Mouse (Mus musculus): Measurements from ENCODE around the gene Il21r.

The Il21r gene

DNA sequence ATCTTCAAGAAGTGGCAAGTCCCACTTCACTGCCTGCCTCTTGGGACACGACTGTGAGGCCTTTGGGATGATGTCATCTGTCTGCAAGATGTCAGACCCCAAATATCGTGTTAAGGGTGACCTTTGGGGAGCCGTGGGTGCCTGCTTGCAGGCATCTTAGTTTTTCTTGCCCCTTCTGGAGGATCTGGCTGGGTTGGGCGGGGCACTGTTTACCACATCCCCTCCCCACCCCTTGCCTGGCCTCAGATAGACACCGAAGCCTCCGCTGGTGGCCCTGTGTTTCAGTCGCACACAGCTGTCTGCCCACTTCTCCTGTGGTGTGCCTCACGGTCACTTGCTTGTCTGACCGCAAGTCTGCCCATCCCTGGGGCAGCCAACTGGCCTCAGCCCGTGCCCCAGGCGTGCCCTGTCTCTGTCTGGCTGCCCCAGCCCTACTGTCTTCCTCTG is at the start of gene Il21r:
Gene Il21r, plus strand, starts transcription at position 245 of the 447 bp plus-strand sequence.
- no peak for DNase-seq

DNA sequence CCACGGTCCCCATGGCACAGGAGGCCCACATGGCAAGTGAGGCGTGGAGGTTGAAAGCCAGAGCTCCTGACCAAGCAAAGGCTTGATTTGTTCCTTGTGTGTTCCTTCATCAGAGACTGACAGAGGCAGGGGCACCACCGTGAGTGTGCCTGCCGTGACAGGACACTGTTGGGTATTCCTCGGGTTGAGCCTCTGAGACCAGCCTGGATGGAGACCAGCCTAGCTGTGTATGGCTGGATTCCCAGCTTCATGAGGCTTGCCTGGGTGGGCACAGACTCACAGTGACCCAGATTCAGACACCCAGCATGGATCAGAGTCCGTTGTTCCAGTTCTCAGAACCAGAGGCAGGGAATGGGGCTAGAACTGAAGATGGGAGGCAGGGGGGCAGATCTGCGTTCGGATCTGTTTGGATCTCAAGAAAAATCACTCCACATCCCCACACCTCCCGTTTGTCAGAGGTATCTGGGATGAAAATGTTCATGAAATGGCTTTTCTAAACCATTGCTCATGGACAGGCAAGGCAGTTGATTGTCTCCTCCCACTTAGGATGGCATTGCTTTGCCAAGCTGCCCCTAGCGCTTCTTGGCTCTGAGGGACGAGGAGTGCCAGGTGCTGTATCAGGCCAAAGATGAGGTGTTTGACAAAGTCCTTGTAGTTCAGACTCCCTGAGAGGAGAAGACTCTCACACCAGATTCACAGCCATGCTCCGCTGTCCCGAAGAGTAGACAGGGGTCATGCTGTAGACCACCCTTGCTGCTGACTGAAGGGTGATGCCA is 49.4 kb upstream of the Il21r start:
- no peak for DNase-seq

DNA sequence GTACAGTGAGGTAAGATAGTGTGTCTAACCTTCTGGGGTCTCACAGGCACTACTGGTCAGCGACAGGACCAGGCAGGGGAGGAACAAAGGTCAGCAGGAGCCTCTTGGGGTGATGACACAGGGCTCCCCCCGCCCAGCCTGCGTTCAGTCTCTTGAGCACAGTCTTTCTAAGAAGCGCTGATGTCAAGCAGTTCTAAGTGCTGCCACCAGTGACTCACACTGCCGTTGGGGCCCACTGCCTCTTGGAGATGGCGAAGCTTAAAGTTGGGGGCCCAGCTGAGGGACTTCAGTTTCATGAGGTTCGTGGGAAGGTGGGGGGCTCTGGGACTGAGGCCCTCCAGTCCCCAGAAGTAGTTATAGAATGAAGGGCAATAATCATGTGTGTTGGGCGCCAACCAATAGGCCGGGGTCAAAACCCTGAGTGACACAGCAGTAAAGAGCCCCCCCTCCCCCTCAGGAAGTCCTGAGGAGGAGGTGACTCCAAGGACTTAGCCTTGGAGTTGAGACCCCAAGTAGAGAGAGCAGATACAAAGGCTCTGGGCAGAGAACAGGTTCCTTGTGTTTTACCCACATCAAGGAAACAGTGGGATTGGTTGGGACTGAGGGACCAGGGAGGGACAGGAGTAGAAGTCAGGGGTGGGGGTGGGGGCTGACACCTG is 48.6 kb upstream of the Il21r start:
- no peak for DNase-seq

DNA sequence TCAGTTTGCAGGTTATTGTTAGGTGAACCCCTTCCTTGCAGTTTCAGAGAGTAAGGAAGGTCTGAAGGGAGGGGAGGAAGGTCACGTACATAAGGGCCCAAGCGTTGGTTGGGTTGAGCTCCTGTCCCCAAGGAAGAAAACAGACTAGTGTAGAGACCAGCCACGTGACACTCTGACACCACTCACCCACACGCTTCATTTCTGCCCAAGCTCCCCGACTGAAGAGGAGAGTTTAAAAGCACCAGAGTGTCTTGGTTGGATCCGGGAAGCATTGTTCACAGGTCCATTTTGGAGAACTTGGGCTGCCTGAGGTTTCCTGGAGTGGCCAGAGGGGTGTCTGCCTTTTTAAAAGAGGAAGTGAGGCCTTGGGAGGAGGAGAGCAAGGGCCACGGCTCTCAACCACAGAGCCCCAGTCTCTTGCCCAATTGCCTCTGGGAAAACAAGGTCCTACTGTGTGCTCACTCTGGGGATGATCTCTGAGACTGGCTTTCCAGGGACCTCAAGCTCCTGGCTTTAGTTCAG is 47.8 kb upstream of the Il21r start:
- DNase-seq: no peak

DNA sequence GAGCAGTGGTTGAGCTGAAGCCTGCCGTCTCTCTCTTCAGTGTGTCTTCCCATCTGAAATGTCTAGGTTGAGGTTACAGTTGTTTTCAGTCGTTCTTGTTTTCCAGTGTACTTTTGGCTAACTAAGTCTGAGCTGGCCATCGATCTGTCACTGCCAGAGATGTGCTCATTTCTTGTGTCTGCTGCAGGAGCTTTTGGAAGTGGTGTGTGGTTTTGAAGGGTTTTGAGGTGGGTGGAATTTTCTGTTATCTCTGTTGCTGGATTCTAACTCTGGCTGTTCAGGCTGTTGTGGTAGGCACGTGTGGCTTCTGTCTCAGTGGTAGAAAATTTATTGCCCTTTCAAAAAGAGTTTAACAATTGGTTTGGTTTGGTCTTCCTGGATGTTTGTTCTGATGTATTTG is 47.1 kb upstream of the Il21r start:
- no peak for DNase-seq

DNA sequence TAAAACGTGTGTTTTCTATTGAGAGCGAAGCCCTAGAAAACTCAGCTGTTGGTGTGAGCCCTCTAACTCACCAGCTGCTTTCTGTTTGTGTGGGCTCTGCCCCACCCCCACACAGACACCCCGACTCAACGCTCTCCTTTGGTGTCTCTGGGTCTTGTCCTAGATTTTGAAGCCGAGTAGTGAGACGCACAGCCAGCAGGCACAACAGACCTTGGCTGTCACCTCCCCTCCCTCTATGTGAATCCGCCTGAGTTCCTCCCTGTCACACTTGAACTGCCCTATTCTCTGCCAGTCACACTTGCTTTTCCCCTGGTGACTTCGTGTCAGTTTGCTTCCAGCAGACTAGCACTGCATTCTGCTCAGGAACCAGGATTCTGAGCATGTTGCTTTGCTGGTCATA is 46.4 kb upstream of the Il21r start:
- DNase-seq: no peak

DNA sequence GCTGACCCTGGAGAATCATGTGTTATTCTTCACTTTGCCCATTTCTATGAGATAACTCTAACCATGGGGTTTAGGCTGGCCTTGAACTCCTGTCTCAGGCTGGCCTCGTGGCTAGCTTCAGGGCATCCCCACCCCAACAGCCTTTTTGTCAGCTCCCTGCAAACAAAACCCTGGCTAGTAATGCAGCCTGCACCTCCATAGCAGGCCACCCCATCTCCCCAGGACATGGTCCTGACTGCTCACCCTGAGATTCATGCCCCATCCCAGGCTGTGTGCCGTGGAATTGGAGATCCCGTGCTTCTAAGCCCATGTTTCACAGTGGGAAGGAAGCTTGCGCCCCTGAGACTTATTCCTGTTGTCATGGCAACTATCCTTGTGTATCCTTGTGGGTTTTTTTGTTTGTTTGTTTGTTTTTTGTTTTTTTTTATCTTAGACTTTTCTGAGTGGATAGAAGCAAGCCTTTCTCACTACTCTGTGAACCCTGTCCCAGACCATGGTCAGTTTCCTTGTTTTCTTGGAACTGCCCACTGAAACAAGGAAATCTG is 44.8 kb upstream of the Il21r start:
- no peak for DNase-seq

DNA sequence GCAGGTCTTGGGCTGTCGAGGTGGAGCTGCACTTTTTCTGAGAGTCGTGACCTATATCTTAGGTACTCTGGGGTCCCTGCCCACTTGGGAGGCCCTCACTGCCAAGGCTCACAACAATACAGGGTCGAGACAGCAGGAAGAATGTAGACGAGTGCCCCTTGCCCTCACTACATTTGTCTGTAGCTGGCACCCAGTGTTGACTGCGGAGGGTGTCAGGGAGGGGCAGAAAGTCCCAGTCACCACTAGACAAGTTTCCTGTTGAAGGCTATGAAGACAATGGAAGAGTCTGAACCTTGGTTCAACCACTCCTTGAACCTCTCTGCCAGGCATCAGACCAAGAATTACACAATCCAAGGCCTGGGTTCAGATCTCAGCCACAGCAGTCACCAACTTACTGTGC is 44.2 kb upstream of the Il21r start:
- DNase-seq: no peak

DNA sequence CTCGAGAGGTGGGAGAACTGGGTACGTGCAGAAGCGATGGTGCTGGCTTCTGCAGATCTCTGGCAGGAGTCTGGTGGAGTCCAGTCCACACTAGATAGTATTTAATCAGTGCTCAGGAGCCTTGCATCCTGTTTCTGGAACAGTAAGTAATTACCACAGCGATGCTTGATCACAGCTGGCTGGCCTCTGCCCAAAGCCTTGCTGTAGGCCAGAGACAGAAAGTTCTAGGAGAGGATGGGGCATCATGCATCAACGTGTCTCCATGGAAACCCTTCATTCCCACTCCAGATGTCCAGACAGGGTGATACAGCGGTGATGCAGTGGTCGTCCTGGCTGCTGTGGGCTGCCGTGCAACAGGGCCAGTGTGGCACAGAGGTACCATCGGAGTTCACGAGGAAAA is 43.7 kb upstream of the Il21r start:
- DNase-seq: no peak

DNA sequence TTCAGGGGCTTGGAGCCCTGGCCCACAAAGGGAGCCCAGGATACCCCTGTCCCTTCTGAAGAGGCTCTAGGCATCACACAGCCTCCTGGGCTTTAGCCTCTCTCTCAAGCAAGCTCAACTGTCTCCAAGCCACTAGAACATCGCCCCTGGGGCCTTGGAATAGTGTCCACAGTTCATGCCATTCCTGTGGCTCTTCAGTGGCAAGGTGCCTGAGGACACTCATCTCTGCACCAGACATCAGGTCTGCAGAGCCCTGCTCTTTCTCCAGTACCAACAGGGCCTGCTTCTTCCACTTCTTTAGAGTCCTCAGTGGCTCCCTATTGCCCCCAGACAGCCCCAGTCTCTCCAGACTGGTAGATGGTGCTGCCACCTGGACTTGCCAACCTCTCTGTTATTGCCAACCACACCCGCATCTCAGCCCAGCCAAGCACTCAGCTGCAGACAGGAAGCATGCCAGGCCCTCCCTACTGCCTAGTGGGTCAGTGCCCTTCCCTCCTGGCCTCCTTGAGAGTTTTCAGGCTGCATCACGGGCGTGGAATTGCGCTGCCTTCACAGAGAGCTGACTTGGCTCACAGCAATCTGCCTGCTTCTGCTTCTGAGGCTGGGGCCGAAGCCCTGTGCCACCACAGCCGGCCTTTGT is 43.0 kb upstream of the Il21r start:
- DNase-seq: no peak

DNA sequence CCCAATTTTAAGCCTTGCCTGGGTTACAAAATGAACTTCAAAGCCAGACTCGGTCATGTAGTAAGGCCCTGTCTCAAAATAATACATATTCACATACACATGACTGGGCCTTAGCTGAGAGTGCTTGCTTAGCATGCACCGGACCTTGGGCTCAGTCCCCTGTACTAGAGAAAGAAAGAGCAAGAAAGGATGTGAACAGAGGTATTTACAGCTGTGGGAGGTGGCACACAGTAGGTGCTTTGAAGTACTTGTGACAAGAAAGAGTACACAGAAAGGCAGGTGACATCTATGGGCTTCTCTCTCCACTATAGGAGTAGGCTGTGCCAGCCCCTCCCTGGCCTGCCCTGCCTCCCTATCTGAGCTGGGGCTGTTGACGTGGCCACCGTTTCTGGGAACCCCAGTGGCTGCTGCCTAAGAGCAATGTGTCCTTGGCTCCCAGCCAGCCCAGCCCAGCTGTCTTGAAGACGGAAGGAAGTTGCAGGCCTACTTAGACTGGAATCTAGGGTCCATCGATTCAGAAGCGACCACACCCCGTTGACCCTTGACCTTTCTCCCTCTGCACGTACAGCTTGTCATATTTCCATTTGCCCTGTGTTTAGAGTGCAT is 42.0 kb upstream of the Il21r start:
- DNase-seq: no peak

DNA sequence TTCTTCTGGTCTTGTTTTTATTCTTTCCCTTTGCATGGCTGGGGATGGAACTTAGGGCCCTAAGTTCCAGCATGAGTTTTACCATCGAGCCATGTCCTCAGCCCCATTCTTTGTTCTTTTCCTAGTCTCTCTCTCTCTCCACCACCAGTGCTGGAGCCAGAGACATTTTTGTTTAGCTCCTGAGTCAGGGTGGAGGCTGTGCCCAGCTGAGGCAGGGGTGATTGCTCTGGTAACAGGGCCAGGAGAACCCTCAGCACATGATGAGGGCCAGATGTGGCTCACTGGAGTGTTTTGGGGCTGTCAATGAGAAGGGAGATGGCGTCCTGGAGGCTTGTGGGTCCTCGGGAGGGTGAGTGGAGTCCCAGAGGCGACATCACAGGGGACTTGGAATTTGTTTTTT is 40.8 kb upstream of the Il21r start:
- DNase-seq: no peak

DNA sequence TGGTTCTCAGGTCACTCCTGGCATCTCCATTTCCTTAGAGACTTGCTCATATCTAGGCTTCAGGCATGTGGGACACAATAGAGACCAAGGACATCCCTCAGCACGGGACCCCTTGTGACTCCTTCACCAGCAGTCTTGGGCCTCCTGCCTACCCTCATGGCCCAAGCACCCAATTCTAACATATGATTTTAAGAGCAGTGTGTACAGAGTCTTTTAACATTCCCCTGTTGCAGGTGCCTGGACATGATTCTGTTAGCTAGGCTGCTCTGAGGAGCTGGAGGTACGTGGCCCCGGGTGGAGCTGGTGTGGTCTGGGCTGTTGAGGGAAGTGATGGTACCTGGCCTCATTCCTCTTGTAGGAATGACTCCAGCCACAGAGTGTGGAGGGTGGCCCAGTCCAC is 40.1 kb upstream of the Il21r start:
- DNase-seq: no peak

DNA sequence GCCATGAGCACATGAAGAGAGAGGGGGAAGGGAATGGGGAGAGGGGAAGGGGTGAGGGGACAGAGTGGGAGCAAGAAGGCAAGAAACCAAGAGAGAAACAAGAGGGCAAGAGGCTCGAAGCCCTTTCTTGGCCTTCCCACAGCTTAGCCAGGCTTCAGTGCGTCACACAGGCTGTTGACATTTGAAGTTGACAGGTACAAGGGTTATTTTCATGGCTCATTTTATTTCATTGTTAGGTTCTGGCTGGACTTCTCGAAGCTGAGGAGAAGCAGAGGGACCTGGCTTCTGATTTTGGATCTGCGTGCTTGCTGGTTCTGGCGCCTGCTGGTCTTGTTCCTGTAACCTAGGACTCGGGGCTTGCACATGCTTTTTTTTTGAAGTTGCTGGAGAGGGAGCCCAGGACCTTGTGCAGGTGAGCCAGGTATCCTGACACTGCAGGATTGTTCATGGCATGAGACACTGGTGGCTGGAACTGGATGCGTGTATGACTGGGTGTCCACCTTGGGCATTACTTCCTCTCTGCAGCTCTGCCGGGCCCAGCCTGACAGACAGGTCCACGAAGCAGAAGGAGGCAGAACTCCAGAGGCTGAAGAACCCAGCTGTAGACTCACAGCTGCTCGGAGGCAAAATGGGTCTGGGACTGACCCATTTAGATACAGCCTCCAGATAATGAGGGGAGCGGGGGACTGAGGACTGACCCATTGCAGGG is 38.8 kb upstream of the Il21r start:
- no peak for DNase-seq

DNA sequence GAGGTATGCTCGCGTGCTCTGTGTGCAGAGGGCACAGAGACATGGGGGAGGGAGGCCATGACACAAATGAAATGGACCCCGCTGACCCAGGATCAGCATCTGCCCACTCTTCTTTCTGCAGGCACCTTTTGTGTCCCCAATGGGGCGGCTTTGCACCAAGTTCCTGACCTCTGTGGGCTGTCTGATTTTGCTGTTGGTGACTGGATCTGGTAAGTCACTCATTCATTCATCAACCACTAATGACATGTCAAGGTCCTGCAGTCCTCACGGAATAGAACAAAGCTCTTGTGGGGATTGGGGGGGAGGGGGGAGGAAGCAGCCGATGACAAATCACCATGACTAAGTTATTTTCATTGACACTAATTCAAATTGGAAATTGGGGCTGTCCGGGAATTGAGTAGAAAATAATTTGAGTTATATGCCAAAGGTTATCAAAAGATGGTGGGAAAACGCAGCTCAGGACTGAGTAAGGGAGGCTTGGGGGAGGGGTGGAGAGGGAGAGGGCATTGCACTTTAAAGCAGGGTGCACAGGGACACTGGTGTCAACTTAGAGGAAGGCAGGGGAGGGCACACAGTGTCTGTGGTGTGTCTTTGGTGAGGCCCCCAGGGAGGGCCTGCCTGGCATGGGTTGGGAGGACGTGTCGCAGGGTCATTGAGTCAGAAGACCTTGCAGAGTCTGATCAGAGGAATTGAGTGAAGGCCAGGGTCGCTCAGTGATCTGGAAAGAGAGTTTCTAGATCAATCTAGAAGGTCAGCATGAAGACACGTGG is 37.5 kb upstream of the Il21r start:
- no peak for DNase-seq

DNA sequence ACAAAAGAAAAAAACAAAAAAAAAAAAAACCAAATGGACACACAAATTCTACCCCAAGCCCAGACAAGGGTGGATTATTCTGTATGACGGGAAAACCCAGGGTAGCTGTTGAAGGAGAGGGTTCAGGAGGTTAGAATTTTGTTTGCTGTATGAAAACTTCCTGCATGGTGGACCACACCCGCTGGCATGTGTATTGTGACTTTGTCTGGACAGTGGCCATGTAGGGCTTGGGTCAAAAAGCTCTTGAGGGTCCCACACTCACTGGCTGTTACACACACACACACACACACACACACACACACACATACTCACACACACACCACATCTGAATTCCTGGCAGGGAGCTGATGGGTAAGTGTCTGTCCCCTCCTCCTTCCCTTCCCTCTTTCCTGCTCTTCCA is 36.8 kb upstream of the Il21r start:
- no peak for DNase-seq

DNA sequence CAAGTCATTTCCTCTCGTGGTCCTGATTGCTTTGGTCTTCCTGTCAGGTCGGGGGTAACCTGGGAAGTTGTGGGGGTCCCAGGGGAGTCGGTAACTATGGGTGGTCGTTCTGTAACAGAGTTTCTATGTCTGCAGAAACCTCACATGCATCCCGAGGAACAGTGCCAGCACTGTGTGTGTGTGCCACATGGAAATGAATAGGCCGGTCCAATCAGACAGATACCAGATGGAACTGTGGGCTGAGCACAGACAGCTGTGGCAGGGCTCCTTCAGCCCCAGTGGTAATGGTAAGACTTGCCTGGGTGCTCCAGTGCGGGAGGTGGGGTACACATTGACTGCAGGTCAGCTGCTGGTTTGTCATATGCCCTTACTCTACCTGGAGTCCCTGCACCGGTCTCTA is 34.3 kb upstream of the Il21r start:
- DNase-seq: no peak

DNA sequence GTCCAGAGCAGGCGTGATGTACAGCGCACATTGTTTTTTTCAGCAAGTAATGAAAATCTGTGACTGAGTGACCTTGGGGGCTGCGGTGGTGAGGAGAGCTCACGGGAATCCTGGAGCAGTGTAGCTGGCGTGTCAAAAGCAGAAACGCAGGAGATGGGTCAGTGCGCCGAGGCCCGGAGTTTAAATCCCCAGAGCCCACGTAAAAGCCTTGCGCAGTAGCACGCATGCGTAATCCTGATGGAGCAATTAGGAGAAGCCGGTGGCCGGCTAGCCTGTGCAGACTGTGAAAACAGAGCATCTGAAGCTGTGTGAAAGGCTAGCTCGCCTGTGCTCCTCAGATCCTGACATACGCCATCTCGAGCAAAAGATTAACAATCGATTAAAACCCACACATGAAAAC is 31.3 kb upstream of the Il21r start:
- no peak for DNase-seq

DNA sequence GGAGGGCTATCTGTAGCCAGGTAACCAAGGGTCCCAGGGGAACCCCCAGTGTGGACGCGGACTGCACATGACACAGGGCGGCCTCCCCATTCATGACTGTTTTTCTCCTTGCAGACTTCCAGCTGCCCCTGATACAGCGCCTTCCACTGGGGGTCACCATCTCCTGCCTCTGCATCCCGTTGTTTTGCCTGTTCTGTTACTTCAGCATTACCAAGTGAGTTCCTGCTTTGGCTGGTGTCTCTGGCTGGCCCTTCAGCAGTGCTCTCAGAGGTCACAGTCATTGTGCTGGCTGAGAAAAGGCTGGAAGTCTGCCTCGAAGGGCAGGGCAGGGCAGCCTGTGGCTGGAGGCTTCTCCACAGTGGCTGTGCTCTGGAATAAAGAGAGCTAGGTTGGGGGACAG is 30.5 kb upstream of the Il21r start:
- no peak for DNase-seq

DNA sequence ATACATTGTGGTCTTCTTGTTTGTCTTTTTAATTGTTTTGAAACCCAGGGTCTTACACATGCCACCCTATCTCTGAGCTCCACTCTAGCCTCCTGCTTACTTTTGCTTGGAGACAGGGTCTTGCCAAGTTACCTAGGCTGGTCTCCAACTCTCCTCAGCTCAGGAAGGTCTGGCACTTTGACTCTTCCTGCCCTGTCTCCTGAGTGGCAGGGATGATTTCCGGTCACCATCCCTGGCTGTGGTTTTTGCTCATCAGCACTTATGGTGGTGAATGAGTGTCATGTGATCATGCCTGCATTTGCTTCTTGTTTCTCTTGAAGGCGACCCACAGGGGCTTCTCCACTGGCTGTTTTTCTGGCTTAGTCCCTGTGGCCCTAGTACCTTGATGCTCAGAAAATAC is 29.4 kb upstream of the Il21r start:
- DNase-seq: no peak

DNA sequence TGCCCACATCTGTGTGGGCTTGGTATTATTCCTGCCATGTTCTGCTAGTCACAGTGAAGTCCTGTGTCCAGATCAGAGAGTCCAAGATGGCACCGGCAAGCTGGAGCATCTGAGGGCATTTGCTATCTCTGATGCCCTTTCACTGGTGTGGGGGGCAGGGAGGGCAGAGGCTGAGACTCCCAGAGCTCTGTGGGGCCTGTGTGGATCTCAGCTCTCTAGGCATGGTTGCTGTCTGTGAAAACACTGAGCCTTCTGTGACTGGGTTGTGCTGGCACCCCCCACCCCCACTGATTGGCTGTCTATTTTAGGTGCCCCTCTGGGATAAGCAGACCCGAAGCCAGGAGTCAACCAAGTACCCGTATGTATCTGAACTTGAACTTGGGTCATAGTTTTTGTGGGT is 28.4 kb upstream of the Il21r start:
- DNase-seq: no peak

All from cerebellum, adult 11 months (tissue).